Mouse (Mus musculus): Measurements from ENCODE around the gene Wls.

The Wls gene

GRCm38 (mm10) chr3:159839481-159839880, at the start of gene Wls:
Gene Wls (plus strand): TSS chr3:159839672.
- in situ Hi-C loops (cut with MboI): no loop called here

DNA sequence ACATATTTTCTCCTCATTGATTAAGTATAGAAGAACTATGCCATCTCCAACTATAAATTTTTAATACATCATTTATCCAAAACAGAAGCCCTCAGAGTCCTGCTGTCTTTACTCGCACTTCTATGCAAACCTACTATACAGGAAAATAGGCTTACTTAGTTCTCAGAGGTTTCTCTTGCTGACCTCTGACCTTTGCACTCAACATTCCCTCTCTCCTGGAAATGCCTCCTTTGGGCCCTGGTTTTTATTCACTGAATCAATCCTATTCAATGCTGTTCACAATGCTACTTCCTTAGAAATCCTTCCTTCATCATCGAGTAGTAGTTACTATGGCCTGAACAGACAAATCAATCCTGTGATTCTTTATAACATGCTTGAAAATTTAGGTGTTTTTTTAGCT, 49.7 kb upstream of the Wls start:
- in situ Hi-C loops (cut with MboI): no loop called here

- in situ Hi-C loops (cut with MboI): no loop called here
Measured at GRCm38 (mm10) chr3:159831535-159831934, 7.9 kb upstream of the Wls start.

GRCm38 (mm10) chr3:159840002-159840816, 737 bp downstream of the Wls start:
- in situ Hi-C loops (cut with MboI): no loop called here

GRCm38 (mm10) chr3:159840817-159841390, 1.4 kb downstream of the Wls start:
- in situ Hi-C loops (cut with MboI): no loop called here

DNA sequence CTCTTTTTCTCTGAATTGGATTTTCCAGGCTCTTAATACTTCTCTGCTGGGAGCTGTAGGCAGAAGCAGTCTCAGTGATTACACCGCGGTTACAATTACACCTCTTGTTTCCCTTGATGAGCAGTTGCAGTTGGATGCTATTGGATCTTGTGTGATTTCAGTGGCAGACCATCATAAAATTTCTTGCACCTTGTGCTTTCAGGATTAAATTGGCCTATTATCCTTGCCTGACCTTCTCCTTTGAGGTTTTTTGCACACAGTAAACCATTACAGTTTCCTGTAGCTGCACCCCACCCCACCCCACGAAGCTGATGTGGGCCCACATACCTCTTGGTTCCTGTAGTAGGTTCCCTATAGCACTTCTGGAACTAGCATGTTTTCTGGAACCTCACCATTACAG, 2.0 kb downstream of the Wls start:
- in situ Hi-C loops (cut with MboI): no loop called here

GRCm38 (mm10) chr3:159843135-159843534, 3.7 kb downstream of the Wls start:
- in situ Hi-C loops (cut with MboI): no loop called here

DNA sequence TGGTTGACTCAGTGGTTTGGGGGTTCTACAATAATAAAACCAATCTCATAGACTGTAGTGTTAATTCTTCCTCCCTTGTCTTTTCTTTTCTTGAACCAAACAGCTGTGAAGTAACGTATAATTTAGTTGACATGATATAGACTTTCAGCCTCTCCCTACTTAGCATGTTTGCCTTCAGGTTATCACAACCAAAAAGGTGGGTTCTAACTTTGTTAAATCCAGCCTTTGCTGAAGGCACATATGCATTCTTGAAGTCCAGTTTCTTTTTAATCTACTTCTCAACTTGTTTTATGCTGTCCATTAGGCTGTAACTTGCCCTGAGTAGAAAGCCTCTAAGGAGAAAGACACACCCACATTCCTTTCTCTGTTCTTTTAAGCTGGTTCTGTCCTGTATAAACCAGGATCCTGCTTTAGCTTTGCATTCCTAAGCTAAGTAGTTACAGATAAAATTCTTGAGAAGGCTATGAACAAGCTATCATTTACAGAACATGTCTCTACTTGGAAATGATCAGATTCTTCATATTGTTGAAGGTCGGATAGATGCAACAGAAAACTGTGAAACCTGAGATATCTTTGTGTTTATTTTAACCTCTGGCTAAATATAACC, 8.0 kb downstream of the Wls start:
- in situ Hi-C loops (cut with MboI): no loop called here

- in situ Hi-C loops (cut with MboI): no loop called here
Measured at GRCm38 (mm10) chr3:159848156-159848555, 8.7 kb downstream of the Wls start.

DNA sequence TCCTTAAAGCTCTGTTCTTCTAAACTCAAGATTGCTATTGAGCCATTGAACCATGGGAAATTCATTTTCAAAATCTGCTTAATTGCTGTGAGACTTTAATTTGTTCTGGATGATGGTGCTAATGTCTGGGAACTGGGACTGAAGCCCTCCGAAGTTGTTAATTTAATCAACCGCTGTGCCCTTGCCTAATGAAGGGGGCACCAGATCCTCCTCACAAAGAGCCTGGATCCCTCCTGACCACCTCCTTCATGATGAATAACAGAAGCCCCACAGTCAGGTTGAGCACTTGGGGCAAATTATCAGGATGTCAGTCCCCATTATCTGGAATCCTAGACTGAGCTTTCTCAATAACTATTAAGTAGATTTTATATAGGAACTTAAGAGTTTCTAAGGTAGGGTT, 12.0 kb downstream of the Wls start:
- in situ Hi-C loops (cut with MboI): no loop called here

DNA sequence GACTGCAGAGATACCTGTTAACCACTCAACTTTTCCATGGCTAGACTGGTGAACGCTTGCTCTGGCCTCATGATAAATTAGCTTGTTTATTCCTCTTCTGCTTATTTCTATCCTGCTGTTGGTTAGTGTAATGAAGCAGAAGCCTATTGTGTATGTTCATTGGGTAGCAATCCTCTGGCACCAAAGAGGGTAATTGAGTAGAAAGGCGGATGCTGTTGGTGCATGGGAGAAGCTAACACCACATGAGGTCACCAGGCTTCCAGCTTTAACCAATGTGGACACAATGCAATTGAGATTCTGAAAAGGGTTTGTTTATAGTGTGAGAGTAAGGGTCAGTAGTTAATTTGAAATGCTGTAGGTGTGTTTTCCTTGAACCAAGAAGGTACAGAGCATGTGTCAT, 12.5 kb downstream of the Wls start:
- in situ Hi-C loops (cut with MboI): no loop called here

DNA sequence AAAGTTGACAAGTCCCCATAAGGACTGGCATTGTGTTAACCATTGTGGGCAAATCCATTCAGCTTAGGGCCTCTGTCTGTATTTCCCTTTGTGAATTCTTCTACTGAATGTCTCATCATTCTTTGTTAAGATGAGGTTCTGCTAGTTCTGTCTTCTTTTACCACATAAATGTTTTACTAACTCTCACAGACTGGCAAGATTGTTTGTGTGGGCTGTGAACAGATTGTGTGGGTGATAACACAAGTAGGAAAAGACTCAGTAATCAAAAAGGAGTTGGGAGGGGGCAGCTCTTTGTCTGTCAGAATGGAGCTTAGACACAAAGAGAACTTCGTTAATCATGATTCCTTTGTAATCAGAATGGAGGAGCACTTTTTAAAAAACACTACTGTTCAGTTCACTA, 17.6 kb downstream of the Wls start:
- in situ Hi-C loops (cut with MboI): no loop called here

DNA sequence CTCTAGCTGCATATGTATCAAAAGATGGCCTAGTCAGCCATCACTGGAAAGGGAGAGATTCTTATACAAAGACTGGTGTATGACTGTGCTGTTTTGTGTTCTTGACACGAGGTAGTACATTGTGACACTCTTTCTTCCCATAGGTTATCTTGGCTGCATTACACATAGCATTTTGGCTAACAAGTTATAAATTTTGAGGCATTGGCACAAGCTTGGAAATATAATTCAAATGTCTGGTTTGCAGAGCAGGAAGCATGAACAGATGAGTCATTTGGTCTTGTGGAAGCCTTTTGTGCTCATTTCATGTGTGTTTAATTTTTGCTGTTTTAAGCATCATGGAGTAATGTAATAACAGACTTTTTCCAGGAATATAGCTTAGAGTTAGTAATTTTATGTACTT, 26.2 kb downstream of the Wls start:
- in situ Hi-C loops (cut with MboI): no loop called here

- in situ Hi-C loops (cut with MboI): no loop called here
Measured at GRCm38 (mm10) chr3:159878983-159879382, 39.5 kb downstream of the Wls start.

DNA sequence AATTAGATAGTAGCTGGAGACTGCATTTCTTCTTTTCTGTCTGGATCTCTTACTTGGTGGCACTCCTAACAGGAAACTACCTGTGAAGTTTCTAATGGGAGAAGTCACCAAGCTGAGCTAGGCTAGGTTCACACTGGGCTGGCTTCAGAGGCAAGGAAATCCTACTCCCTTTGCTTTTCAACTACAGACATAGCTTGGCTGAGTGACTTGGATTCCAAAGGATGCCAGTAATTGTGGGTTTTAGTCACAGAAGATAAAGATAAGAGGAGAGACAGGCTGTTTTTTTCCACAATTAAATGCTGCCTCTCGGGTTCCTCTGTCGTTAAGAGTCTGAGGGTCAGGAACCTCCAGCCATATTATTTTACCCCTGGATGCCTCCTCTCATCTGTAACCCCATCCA, 43.9 kb downstream of the Wls start:
- in situ Hi-C loops (cut with MboI): no loop called here

- in situ Hi-C loops (cut with MboI): no loop called here
Measured at GRCm38 (mm10) chr3:159884802-159885201, 45.3 kb downstream of the Wls start.

- in situ Hi-C loops (cut with MboI): no loop called here
Measured at GRCm38 (mm10) chr3:159885271-159885670, 45.8 kb downstream of the Wls start.

- in situ Hi-C loops (cut with MboI): no loop called here
Measured at GRCm38 (mm10) chr3:159885781-159886400, 46.4 kb downstream of the Wls start.

- in situ Hi-C loops (cut with MboI): no loop called here
Measured at GRCm38 (mm10) chr3:159890176-159891056, 50.9 kb downstream of the Wls start.

DNA sequence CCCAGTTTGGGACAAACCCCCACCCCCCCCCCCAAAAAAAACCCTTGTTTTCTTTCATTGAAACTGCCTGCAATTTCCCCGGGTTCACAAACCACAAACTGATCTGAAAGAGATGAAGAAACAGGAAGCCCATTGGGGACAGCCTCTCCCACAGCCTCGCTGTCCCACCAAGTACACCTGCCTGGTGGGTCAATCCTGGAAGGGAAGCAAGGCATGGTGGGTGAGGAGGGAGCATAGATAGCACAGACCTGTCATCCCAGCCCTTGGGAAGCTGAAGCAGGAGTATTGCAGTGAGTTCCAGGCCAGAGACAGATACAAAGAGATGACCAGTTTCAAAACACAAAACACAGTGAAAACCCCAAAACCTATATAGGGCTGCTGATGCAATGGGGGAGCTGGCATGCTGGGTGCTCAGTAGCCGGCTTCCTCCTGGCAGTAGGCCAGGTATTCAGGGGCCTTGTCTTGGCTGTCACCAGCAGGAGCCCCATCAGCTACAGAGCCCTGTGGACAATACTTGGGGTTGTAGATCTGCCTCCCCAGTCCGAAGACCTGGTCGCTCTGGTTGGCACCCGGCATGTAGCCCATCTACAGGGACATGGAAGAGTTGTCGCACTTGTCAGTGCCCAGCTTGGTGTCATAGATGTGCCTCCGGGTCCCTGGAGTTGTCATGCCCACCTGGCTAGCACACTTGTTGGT, 51.7 kb downstream of the Wls start:
- in situ Hi-C loops (cut with MboI): no loop called here

GRCm38 (mm10) chr3:159907329-159907728, 67.9 kb downstream of the Wls start:
- in situ Hi-C loops (cut with MboI): no loop called here
